Mouse (Mus musculus) small intestine, adult 2 months (tissue): ENCODE results near the gene Vmn1r73.

Experiments used
- CTCF ChIP-seq: fragments of 200-500 bp; IDR thresholded peaks from 2 replicates; pipeline ENCODE4 v1.5.1; 2012; ENCODE audit warnings: low read depth, mild to moderate bottlenecking, control low read depth, inconsistent platforms, low read length, moderate library complexity, mixed read lengths; ENCODE audit not compliant: insufficient replicate concordance, insufficient read length; ENCODE audit errors: extremely low read depth
- POLR2A ChIP-seq: fragments of 200-500 bp; IDR thresholded peaks from 2 replicates; pipeline ENCODE4 v1.6.1; 2012; ENCODE audit warnings: low read depth, mild to moderate bottlenecking, control low read depth, inconsistent platforms, low read length, moderate library complexity

- TF ChIP-seq POLR2A = no peak
- no peak for TF ChIP-seq CTCF
Measured at GRCm38 (mm10) chr7:11729966-11730365, at the start of gene Vmn1r73.
